Mouse (Mus musculus) ovary, adult 18-20 months (tissue): Measurements from ENCODE around the gene Gstm3.

Experiments
- DNase-seq: peaks from one replicate; pipeline ENCODE4 v3.0.0; 2022; ENCODE audit warnings: low spot score, mixed read lengths

Gene Gstm3

GRCm38 (mm10) chr3:107929243-107929642 lies 39.8 kb downstream of the Gstm3 start:
- DNase-seq, result no peak

GRCm38 (mm10) chr3:107928691-107929090 lies 40.4 kb downstream of the Gstm3 start:
- no peak for DNase-seq

GRCm38 (mm10) chr3:107927841-107928240 lies 41.2 kb downstream of the Gstm3 start:
- no peak for DNase-seq

DNA sequence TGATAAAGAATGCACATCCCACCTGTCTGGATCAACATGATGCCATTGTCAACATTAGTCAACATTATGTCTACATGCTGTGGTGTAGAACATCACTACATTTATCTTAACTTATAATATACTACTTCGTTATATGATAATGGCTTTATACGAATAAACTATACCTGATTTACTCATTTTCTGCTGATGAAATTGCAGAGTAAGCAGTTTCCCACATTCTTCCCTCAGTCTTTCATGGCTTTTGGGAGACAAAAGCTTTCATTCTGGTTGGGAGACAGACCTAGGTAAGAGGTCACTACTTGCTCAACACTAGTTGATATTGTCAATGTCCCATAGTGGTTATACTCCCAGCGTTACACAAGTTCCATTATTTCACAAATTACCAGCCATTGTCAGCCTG lies 43.7 kb downstream of the Gstm3 start:
- no peak for DNase-seq

DNA sequence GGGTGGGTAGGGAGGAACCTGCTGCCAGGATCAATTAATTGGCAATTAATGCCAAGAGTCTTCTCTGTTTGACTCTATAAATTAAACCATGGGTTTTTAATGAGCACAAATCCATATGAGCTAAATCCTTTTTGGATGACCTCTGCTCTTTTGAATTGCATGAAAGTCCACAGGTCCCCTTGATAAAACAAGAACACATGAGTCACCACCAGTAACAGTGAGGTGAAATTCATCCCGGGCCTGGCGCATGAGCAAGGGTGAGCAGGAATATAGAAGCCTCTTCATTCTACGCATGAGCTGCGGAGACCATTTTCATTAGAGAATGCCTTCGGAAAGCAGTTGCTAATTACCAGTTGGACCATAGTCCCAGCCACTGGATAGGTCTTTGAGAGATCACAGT lies 48.7 kb downstream of the Gstm3 start:
- DNase-seq, result no peak

DNA sequence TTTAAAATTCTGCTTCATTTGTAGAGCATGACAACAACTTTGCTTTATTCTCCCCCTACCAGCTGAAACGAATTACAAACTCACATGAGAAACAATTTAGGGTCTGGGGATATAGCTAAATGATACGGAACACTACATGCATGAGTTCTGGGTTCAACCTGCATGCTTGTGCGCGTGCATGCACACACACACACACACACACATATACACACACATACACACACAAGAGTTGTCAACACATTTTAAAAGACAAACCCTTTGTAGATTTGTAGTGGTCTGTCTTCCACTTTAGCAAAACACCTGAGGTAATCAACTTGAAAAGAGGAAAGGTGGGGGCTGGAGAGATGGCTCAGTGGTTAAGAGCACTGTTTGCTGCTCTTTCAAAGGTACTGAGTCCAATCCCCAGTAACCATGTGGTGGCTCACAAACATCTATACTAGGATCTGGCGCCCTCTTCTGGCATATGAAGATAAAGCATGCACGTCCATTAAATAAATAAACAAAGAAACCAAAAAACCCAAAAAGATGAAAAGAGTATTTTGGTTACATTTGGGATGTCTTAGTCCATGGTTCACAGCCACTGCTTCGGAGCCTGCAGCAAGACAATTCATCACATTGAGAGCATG lies 51.2 kb downstream of the Gstm3 start:
- no peak for DNase-seq

GRCm38 (mm10) chr3:107917097-107917496 lies 52.0 kb downstream of the Gstm3 start:
- DNase-seq, result no peak

GRCm38 (mm10) chr3:107916674-107917073 lies 52.4 kb downstream of the Gstm3 start:
- no peak for DNase-seq
